Comparison of ENCODE assay signal across 10 mouse cellular contexts in the genomic region with DNA sequence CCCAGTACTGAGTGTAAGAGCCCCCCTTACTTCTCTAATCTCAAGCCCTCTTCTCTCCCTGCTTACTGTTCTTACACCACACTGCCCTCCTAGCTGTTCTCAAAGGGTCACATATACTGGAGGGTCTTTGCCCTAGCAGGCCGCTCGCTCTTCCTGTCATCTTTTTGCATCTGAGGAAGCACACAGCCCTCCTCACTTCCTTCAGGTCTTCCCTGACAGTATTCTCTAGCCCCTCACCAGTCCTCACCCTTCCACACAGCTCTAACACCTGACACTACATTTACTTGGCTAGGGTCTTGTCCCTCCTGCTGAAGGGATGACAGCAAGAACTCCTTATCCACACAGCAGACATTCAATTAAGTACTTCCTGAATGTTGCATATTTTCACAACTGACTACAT. TPM values are rescaled to one million over a fixed set of nuclear protein-coding genes. Genes with fewer than 3 reads are reported as not detected.
DNase-seq lines count a peak whose midpoint lies in the region; ATAC-seq lines count a peak whose summit lies in the region.
"Had no signal": no experiment of that assay in that cellular context is flagged by ENCODE, and none has a peak within 500 bp of the region (broad histone marks: within the 10 kb centered on the region; RNA-seq: fewer than 3 reads in every experiment).

No protein-coding gene starts in this region.

- 0 out of 2 replicates have a peak overlapping the region, but pooled peaks have one; percentile 11 for H3K4me2 ChIP-seq in embryonic facial prominence, embryonic 13.5 days
- H3K4me2 ChIP-seq in kidney, embryonic 15.5 days: peak overlapping the region; percentile 26; the same call in 1 of the 2 replicates
- H3K4me2 ChIP-seq in liver, embryonic 13.5 days: peak overlapping the region; percentile 71

- H3K4me3 ChIP-seq in embryonic facial prominence, embryonic 13.5 days: 0 out of 2 replicates have a peak overlapping the region, but pooled peaks have one; percentile 6
- no peak overlapping the region; the same call in 1 of the 2 replicates for H3K4me3 ChIP-seq in embryonic facial prominence, embryonic 10.5 days
- H3K4me3 ChIP-seq in kidney, embryonic 15.5 days (replicated peaks): no peak overlapping the region
- peak overlapping the region; percentile 86 for H3K4me3 ChIP-seq in liver, embryonic 13.5 days (replicated peaks)

- no peak overlapping the region for H3K27ac ChIP-seq in embryonic facial prominence, embryonic 13.5 days
- H3K27ac ChIP-seq in embryonic facial prominence, embryonic 10.5 days (replicated peaks): no peak overlapping the region
- no peak overlapping the region for H3K27ac ChIP-seq in kidney, embryonic 15.5 days
- peak overlapping the region; percentile 65 for H3K27ac ChIP-seq in liver, embryonic 13.5 days

- ATAC-seq in embryonic facial prominence, embryonic 13.5 days (ENCODE audit: insufficient number of reproducible peaks, insufficient read depth, low FRiP score, low TSS enrichment, low read depth): no peak
- no peak for ATAC-seq in kidney, embryonic 15.5 days (replicated peaks; ENCODE audit: low FRiP score)
- ATAC-seq in liver, embryonic 13.5 days (ENCODE audit: low read depth): no peak

- H3K27me3 ChIP-seq in embryonic facial prominence, embryonic 13.5 days: no peaks in the 10 kb centered on the region
- H3K27me3 ChIP-seq in embryonic facial prominence, embryonic 10.5 days (replicated peaks; ENCODE audit: low read depth, poor library complexity, severe bottlenecking): no peaks in the 10 kb centered on the region
- no peaks in the 10 kb centered on the region for H3K27me3 ChIP-seq in kidney, embryonic 15.5 days
- no peaks in the 10 kb centered on the region for H3K27me3 ChIP-seq in liver, embryonic 13.5 days

- H3K9me3 ChIP-seq in embryonic facial prominence, embryonic 13.5 days: no peaks in the 10 kb centered on the region
- no peaks in the 10 kb centered on the region for H3K9me3 ChIP-seq in embryonic facial prominence, embryonic 10.5 days
- H3K9me3 ChIP-seq in kidney, embryonic 15.5 days (replicated peaks): no peaks in the 10 kb centered on the region
- no peaks in the 10 kb centered on the region for H3K9me3 ChIP-seq in liver, embryonic 13.5 days (replicated peaks)

- 83% methylated on average over 2 of the region's 2 CpGs for WGBS in embryonic facial prominence, embryonic 13.5 days
- WGBS in embryonic facial prominence, embryonic 10.5 days: 86% methylated on average over 2 of the region's 2 CpGs
- 74% methylated on average over 2 of the region's 2 CpGs for WGBS in kidney, embryonic 15.5 days
- 46% methylated on average over 2 of the region's 2 CpGs for WGBS in liver, embryonic 13.5 days (ENCODE audit: insufficient replicate concordance)

- H3K9ac ChIP-seq in embryonic facial prominence, embryonic 13.5 days: no peak overlapping the region
- H3K9ac ChIP-seq in kidney, embryonic 15.5 days: no peak overlapping the region
- peak overlapping the region; percentile 94 for H3K9ac ChIP-seq in liver, embryonic 13.5 days

- DNase-seq in embryonic facial prominence, embryonic 10.5 days (ENCODE audit: low spot score): no peak
- DNase-seq in kidney, adult 18-20 months: no peak
- DNase-seq in A20 (ENCODE audit: low read depth, low spot score): peak; percentile 65
- no peak for DNase-seq in liver, embryonic 13.5 days
- no peak for DNase-seq in urinary bladder, postnatal 36 days (ENCODE audit: low spot score in 2 of 2)
- no peak for DNase-seq in cerebellum, adult 11 months
- DNase-seq: cerebellum, adult 11-12 months; kidney, postnatal 25 days had no signal

- H3K4me1 ChIP-seq in embryonic facial prominence, embryonic 13.5 days: peaks cover 19% of the 10 kb centered on the region
- H3K4me1 ChIP-seq in embryonic facial prominence, embryonic 10.5 days: peaks cover 26% of the 10 kb centered on the region
- H3K4me1 ChIP-seq in kidney, embryonic 15.5 days: peaks cover 30% of the 10 kb centered on the region
- peaks cover 68% of the 10 kb centered on the region for H3K4me1 ChIP-seq in liver, embryonic 13.5 days (replicated peaks)

- H3K36me3 ChIP-seq in embryonic facial prominence, embryonic 13.5 days: no peaks in the 10 kb centered on the region
- H3K36me3 ChIP-seq in embryonic facial prominence, embryonic 10.5 days (replicated peaks): no peaks in the 10 kb centered on the region
- no peaks in the 10 kb centered on the region for H3K36me3 ChIP-seq in kidney, embryonic 15.5 days
- H3K36me3 ChIP-seq in liver, embryonic 13.5 days: no peaks in the 10 kb centered on the region

RNA-seq across cellular contexts. Expression of a gene that starts 2.4 kb away (rescaled TPM):
- 83.1 and 89.6 TPM in 2 replicates for polyA plus RNA-seq in embryonic facial prominence, embryonic 13.5 days (2015; fragmentation: Nextera tagmentation; extraction: Ambion mirVana)
- polyA plus RNA-seq in embryonic facial prominence, embryonic 10.5 days (2016; fragmentation: Nextera tagmentation; extraction: Ambion mirVana): 66.0 and 66.3 TPM in 2 replicates
- polyA plus RNA-seq in kidney, embryonic 15.5 days (2015; fragmentation: Nextera tagmentation; extraction: Ambion mirVana): 111 and 113 TPM in 2 replicates
- polyA plus RNA-seq in liver, embryonic 13.5 days (2015; fragmentation: Nextera tagmentation; extraction: Ambion mirVana): 119 and 149 TPM in 2 replicates

Comparison
In these comparisons a context has a peak if more than half of its experiments do, and no peak if none do; other contexts are left out.
1. H3K4me3 ChIP-seq: peak in embryonic facial prominence, embryonic 13.5 days (single experiment) and liver, embryonic 13.5 days (single experiment); none in embryonic facial prominence, embryonic 10.5 days (single experiment) and kidney, embryonic 15.5 days (single experiment).
2. H3K4me2 ChIP-seq: peak in every context shown above with its lines; median percentile 71 in liver, embryonic 13.5 days; 26 in kidney, embryonic 15.5 days; 11 in embryonic facial prominence, embryonic 13.5 days.